Mouse (Mus musculus): ENCODE results near the gene Cd79b. TPM values are rescaled to one million over a fixed set of nuclear protein-coding genes. Genes with fewer than 3 reads are reported as not detected.

The Cd79b gene
- polyA plus RNA-seq, 1 experiment from 2014 or later, result 0.65 TPM

DNA sequence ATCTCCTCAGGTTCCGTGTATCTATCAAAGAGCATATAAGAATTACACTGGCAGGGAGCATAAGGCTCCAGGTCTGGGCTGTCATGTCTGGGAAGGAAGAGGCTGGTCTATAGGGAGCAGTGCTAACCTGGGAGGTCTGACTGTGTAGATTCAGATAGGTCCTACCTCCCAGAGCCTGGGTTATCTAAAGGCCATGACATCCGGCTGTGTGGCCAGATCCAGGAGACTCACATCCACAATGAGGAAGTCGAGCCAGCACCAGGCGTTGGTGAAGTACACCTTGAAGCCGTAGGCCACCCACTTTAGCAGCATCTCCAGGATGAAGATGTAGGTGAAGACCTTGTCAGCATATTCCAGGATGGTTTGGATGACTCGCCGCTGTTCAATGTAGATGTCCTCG is 11.9 kb upstream of the Cd79b start:
- Histone ChIP-seq H3K27ac (ENCODE audit: low read length) (no peak overlapping the region), H3K9me3 (ENCODE audit: control insufficient read depth, low read length) (no peaks in the 10 kb centered on the region), H3K4me2 (ENCODE audit: low read length) (no peak overlapping the region), H3K4me1 (replicated peaks; ENCODE audit: control insufficient read depth, insufficient read depth, low read length) (no peaks in the 10 kb centered on the region), H3K27me3 (replicated peaks; ENCODE audit: control insufficient read depth, insufficient read depth, low read length) (no peaks in the 10 kb centered on the region), H3K9ac (replicated peaks; ENCODE audit: low read depth, low read length) (no peak overlapping the region), H3K36me3 (ENCODE audit: control insufficient read depth, insufficient read depth) (no peaks in the 10 kb centered on the region), H3K4me3 (replicated peaks; ENCODE audit: low read length) (no peak overlapping the region)
- no peak for ATAC-seq
- WGBS, result 88% methylated on average over 8 of the region's 8 CpGs

- no peak overlapping the region for H3K4me2 ChIP-seq (ENCODE audit: low read length)
- no peaks in the 10 kb centered on the region for H3K9me3 ChIP-seq (ENCODE audit: control insufficient read depth, low read length)
- no peak overlapping the region for H3K9ac ChIP-seq (replicated peaks; ENCODE audit: low read depth, low read length)
- no peak for ATAC-seq
- no peak overlapping the region for H3K27ac ChIP-seq (ENCODE audit: low read length)
- no peaks in the 10 kb centered on the region for H3K36me3 ChIP-seq (ENCODE audit: control insufficient read depth, insufficient read depth)
- H3K27me3 ChIP-seq (replicated peaks; ENCODE audit: control insufficient read depth, insufficient read depth, low read length), result no peaks in the 10 kb centered on the region
- no peaks in the 10 kb centered on the region for H3K4me1 ChIP-seq (replicated peaks; ENCODE audit: control insufficient read depth, insufficient read depth, low read length)
- H3K4me3 ChIP-seq (replicated peaks; ENCODE audit: low read length), result no peak overlapping the region
- 76% methylated on average over 8 of the region's 8 CpGs for WGBS
These were observed 11.1 kb upstream of the Cd79b start for GRCm38 (mm10) chr11:106325566-106326206.

DNA sequence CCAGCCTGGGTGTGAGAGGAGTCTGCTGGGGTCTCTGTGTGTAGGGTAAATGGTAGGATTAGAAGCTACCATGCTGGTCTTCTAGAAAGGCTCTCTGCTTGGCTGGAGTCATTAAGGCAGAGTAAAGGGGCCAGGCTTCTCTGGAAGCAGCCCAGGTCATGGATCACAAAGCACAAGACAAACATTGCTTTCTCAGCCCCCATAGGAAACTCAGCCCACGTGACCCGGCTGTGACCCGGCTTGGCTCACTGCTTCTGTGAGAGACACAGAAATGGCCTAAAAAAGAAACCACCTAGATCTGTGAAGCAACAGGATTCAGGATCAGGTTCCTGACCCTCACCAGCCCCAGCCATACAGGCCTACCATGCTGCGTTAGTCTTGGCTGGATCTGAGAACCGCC is 10.3 kb upstream of the Cd79b start:
- Histone ChIP-seq H3K4me1 (replicated peaks; ENCODE audit: control insufficient read depth, insufficient read depth, low read length) (no peaks in the 10 kb centered on the region), H3K27me3 (replicated peaks; ENCODE audit: control insufficient read depth, insufficient read depth, low read length) (no peaks in the 10 kb centered on the region), H3K9me3 (ENCODE audit: control insufficient read depth, low read length) (no peaks in the 10 kb centered on the region), H3K27ac (ENCODE audit: low read length) (no peak overlapping the region), H3K4me2 (ENCODE audit: low read length) (no peak overlapping the region), H3K36me3 (ENCODE audit: control insufficient read depth, insufficient read depth) (no peaks in the 10 kb centered on the region), H3K9ac (replicated peaks; ENCODE audit: low read depth, low read length) (no peak overlapping the region), H3K4me3 (replicated peaks; ENCODE audit: low read length) (no peak overlapping the region)
- ATAC-seq, result no peak
- WGBS, result 62% methylated on average over 5 of the region's 5 CpGs

DNA sequence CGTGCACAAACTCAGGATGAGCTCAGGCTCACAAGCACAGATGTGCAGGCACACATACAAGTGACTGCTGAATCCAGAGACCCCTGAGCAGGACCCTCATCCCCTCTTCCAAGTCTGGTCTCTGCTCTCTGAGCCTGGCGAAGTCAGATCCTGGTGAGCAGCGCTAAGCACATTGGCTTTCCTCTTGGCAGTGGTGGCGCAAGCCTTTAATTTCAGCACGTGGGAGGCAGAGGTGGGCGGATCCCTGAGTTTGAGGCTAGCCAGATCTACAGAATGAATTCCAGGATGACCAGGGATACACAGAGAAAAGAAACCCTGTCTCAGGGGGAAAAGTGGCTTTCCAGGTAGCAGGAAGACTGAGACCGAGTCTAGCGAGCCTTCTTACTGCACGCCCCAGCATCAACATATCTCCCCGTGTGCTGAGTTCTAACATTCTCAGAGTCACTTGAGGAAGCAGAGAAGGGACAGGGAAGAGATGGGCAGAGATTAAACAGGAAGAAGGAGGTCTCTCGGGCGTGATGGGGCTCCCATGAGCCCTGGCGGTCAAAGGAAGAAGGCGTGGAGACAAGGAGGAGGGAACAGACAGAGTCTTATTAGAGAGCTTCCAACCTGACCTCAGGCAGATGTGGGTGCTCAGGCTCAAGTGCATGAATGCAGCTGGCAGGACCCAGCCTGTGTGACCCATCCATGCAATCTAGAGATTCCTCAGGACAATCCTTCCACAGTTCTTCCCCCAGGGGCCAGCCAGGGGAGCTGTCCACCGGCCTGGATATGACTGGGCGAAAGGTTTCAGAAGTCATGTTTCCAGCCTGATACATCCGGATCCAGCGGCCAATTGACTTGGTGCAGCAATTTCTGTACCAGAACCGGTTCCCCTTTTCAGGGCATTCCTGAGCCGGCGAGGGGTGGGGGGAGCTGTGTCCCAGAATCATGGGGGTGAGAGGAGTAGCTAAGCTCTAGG is 4.1 kb upstream of the Cd79b start:
- no peak for ATAC-seq
- Histone ChIP-seq H3K36me3 (ENCODE audit: control insufficient read depth, insufficient read depth) (no peaks in the 10 kb centered on the region), H3K27me3 (replicated peaks; ENCODE audit: control insufficient read depth, insufficient read depth, low read length) (no peaks in the 10 kb centered on the region), H3K4me1 (replicated peaks; ENCODE audit: control insufficient read depth, insufficient read depth, low read length) (no peaks in the 10 kb centered on the region), H3K4me2 (ENCODE audit: low read length) (no peak overlapping the region), H3K9me3 (ENCODE audit: control insufficient read depth, low read length) (no peaks in the 10 kb centered on the region), H3K4me3 (replicated peaks; ENCODE audit: low read length) (no peak overlapping the region), H3K27ac (ENCODE audit: low read length) (no peak overlapping the region), H3K9ac (replicated peaks; ENCODE audit: low read depth, low read length) (no peak overlapping the region)
- 79% methylated on average over 21 of the region's 21 CpGs for WGBS

- Histone ChIP-seq H3K4me1 (replicated peaks; ENCODE audit: control insufficient read depth, insufficient read depth, low read length) (no peaks in the 10 kb centered on the region), H3K27ac (ENCODE audit: low read length) (no peak overlapping the region), H3K4me3 (replicated peaks; ENCODE audit: low read length) (no peak overlapping the region), H3K9me3 (ENCODE audit: control insufficient read depth, low read length) (no peaks in the 10 kb centered on the region), H3K27me3 (replicated peaks; ENCODE audit: control insufficient read depth, insufficient read depth, low read length) (no peaks in the 10 kb centered on the region), H3K9ac (replicated peaks; ENCODE audit: low read depth, low read length) (no peak overlapping the region), H3K36me3 (ENCODE audit: control insufficient read depth, insufficient read depth) (no peaks in the 10 kb centered on the region), H3K4me2 (ENCODE audit: low read length) (no peak overlapping the region)
- no peak for ATAC-seq
- WGBS, result 87% methylated on average over 7 of the region's 7 CpGs
These were observed 3.2 kb upstream of the Cd79b start for GRCm38 (mm10) chr11:106317801-106318200.

DNA sequence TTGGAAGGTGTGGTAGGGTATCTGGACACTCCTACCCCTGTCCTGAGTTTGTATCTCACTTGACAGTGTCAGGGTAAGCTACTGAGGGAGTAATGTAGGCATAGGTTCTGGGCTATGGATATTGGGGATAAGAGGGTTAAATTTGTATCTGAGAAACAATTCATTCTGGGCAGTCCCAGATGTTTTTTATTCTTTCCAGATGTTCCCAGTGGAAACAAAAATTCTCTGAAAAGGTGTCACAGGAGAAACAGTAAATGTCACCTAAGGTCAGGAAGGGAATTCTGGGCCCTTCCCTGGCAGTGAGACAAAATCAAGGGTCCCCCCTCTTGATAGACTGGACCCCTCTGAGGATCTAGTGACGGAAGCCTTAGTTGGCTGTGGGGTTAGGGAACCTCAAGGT is 1.9 kb upstream of the Cd79b start:
- no peaks in the 10 kb centered on the region for H3K9me3 ChIP-seq (ENCODE audit: control insufficient read depth, low read length)
- H3K36me3 ChIP-seq (ENCODE audit: control insufficient read depth, insufficient read depth), result no peaks in the 10 kb centered on the region
- H3K4me3 ChIP-seq (replicated peaks; ENCODE audit: low read length), result no peak overlapping the region
- ATAC-seq, result no peak
- H3K27ac ChIP-seq (ENCODE audit: low read length), result no peak overlapping the region
- H3K4me1 ChIP-seq (replicated peaks; ENCODE audit: control insufficient read depth, insufficient read depth, low read length), result no peaks in the 10 kb centered on the region
- WGBS, result 90% methylated on average over 1 of the region's 1 CpGs
- H3K4me2 ChIP-seq (ENCODE audit: low read length), result no peak overlapping the region
- H3K9ac ChIP-seq (replicated peaks; ENCODE audit: low read depth, low read length), result no peak overlapping the region
- H3K27me3 ChIP-seq (replicated peaks; ENCODE audit: control insufficient read depth, insufficient read depth, low read length), result no peaks in the 10 kb centered on the region

- ATAC-seq, result no peak
- no peaks in the 10 kb centered on the region for H3K4me1 ChIP-seq (replicated peaks; ENCODE audit: control insufficient read depth, insufficient read depth, low read length)
- 86% methylated on average over 5 of the region's 5 CpGs for WGBS
These were observed 1.0 kb downstream of the Cd79b start for GRCm38 (mm10) chr11:106313533-106313932.

GRCm38 (mm10) chr11:106310123-106310522 is 4.4 kb downstream of the Cd79b start:
- Histone ChIP-seq H3K36me3 (ENCODE audit: control insufficient read depth, insufficient read depth) (no peaks in the 10 kb centered on the region), H3K4me3 (replicated peaks; ENCODE audit: low read length) (no peak overlapping the region), H3K27ac (ENCODE audit: low read length) (no peak overlapping the region), H3K27me3 (replicated peaks; ENCODE audit: control insufficient read depth, insufficient read depth, low read length) (no peaks in the 10 kb centered on the region), H3K4me2 (ENCODE audit: low read length) (no peak overlapping the region), H3K9me3 (ENCODE audit: control insufficient read depth, low read length) (no peaks in the 10 kb centered on the region), H3K9ac (replicated peaks; ENCODE audit: low read depth, low read length) (no peak overlapping the region), H3K4me1 (replicated peaks; ENCODE audit: control insufficient read depth, insufficient read depth, low read length) (no peaks in the 10 kb centered on the region)
- WGBS, result 69% methylated on average over 5 of the region's 5 CpGs
- no peak for ATAC-seq

More at GRCm38 (mm10) chr11:106313533-106313932, 1.0 kb downstream of the Cd79b start:
- no peaks in the 10 kb centered on the region for H3K9me3 ChIP-seq (ENCODE audit: control insufficient read depth, low read length)
- H3K27me3 ChIP-seq (replicated peaks; ENCODE audit: control insufficient read depth, insufficient read depth, low read length), result no peaks in the 10 kb centered on the region
- H3K9ac ChIP-seq (replicated peaks; ENCODE audit: low read depth, low read length), result no peak overlapping the region
- no peak overlapping the region for H3K4me3 ChIP-seq (replicated peaks; ENCODE audit: low read length)
- no peak overlapping the region for H3K27ac ChIP-seq (ENCODE audit: low read length)
- no peaks in the 10 kb centered on the region for H3K36me3 ChIP-seq (ENCODE audit: control insufficient read depth, insufficient read depth)
- no peak overlapping the region for H3K4me2 ChIP-seq (ENCODE audit: low read length)

DNA sequence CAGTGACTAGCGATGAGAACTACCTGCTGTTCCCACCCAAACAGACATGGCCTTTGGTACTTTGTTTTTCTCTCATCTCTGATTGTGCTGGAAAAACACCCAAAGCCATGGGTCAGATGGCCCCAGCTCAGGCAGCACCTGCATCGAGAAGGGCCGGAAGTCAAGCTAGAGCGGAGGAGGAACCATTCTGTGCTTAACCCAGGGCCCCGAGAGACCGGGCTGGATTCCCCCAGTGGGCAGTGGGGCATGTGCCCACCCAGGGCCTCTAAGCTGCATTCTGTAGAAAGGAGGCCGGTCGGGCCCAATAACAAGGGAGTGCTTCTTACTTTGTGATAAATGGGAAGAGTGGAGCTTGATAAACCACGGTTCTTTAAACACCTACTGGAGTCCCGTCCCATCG is 6.4 kb downstream of the Cd79b start:
- Histone ChIP-seq H3K27ac (ENCODE audit: low read length) (no peak overlapping the region), H3K27me3 (replicated peaks; ENCODE audit: control insufficient read depth, insufficient read depth, low read length) (no peaks in the 10 kb centered on the region), H3K9me3 (ENCODE audit: control insufficient read depth, low read length) (no peaks in the 10 kb centered on the region), H3K36me3 (ENCODE audit: control insufficient read depth, insufficient read depth) (no peaks in the 10 kb centered on the region), H3K4me3 (replicated peaks; ENCODE audit: low read length) (no peak overlapping the region), H3K4me1 (replicated peaks; ENCODE audit: control insufficient read depth, insufficient read depth, low read length) (no peaks in the 10 kb centered on the region), H3K4me2 (ENCODE audit: low read length) (no peak overlapping the region), H3K9ac (replicated peaks; ENCODE audit: low read depth, low read length) (no peak overlapping the region)
- 91% methylated on average over 11 of the region's 11 CpGs for WGBS
- no peak for ATAC-seq

Data from forebrain, embryonic 16.5 days (tissue).